Mouse (Mus musculus) adrenal gland, adult (tissue): ENCODE measurements at regions not wholly inside any gene's neighbourhood (a gene's known extent, or its start where the extent isn't known, plus 50 kb on each side); places are given as distances from the start of the nearest gene placed in this dataset.

ENCODE experiments used
- DNase-seq, 2 experiments: peaks; one replicate each; pipeline ENCODE4 v3.0.0; 2022 to 2023; ENCODE audit warnings: low spot score in 1 of 2; ENCODE audit not compliant: inconsistent age in 2 of 2

GRCm38 (mm10) chr1:174999265-175000200 is 77.9 kb upstream of the Grem2 start:
- peak; percentile 19 to 70 for DNase-seq

- DNase-seq: peak; percentile 33 to 72
These were observed 70.9 kb upstream of the Grem2 start for GRCm38 (mm10) chr1:174992520-174992919.

DNA sequence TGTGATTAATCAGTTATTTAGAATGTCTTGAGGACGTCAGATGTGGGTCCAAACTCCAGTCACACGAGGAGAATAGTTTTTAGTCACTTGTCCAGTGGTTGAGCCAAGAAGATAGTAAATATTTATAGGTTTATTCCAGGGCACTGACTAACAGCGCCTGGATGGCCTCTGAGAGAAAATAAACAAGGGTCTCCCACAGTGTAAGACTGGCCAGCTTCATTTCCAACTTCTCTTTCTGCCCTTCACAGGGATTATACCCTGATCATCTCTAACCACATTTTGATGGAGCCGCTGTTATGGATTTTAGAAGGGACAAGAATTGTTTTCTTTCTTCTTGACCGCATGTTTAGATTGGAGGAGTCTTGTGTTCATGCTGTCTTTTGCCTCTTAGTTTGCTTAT is 67.0 kb upstream of the Grem2 start:
- DNase-seq: no peak

DNA sequence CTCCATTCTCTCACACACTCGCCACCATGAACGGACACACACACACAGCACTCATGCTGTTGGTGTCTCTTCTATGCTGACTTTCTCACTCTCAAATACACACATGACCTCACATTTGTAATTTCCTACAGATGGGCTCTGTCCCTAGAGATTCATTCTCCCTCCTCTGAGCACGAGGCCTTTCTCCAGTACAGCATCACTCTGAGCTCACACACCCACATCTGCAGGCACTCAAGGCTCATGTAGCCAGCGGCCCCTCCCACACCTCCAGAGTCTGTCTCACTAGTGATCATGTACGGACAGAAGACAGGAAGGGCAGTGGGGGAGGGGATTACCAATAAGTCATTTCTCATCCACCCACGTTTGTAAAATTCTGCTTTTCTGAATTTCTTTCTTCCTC is 50.3 kb upstream of the Grem2 start:
- no peak for DNase-seq
